Mouse (Mus musculus) sigmoid colon, adult 10 weeks (tissue): Measurements from ENCODE around the gene Hpgd. TPM values are rescaled to one million over a fixed set of nuclear protein-coding genes. Genes with fewer than 3 reads are reported as not detected.

Experiments
- polyA plus RNA-seq: library from polyadenylated mRNA; stranded (reverse); fragments of 350-450 nt; fragmentation: Illumina TruSeq; extraction: RNeasy Lipid Tissue Mini Kit (QIAGEN cat#74804); gene quantifications from one replicate; pipeline ENCODE4 v1.2.3, GENCODE M21; 2014; ENCODE audit warnings: low read depth, low replicate concordance

Gene Hpgd
- 1,031 TPM for polyA plus RNA-seq

DNA sequence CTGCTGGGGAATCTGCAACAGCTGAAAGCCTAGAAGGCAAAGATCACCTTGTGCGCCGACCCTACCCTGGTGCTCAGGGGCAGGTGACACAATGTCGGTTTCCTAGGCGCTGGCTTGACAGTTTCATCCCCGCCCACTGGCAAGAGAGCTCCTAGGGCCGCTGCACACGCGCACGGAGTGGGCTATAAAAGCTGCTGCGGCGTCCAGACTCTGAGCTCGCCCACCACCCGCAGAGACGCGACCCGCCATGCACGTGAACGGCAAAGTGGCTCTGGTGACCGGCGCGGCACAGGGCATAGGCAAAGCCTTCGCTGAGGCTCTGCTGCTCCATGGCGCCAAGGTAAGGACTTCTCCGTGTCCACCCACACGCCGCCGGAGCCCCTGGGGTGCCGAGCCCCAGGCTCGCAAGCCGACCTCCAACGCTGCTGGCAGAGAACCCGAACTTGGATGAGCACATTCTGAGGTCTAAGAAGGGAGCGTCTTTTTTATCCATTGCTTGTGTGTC lies at the start of gene Hpgd:
Gene Hpgd, plus strand, starts transcription at position 213 of the 505 bp plus-strand sequence.

